Mouse (Mus musculus) small intestine, adult 2 months (tissue): ENCODE results near the gene Aimp2. TPM values are rescaled to one million over a fixed set of nuclear protein-coding genes. Genes with fewer than 3 reads are reported as not detected.

Source experiments
- H3K27ac ChIP-seq: fragments of 200-500 bp; 2 replicates; pipeline ENCODE4 v1.5.1; 2012; ENCODE audit warnings: low read depth, low read length, control low read depth, inconsistent platforms; ENCODE audit not compliant: insufficient read depth
- H3K27me3 ChIP-seq: fragments of 200-500 bp; 2 replicates; pipeline ENCODE4 v1.6.1; 2012; ENCODE audit warnings: mild to moderate bottlenecking, moderate library complexity, low read length, inconsistent platforms; ENCODE audit not compliant: control insufficient read depth, insufficient read depth
- H3K36me3 ChIP-seq: fragments of 200-500 bp; 2 replicates; pipeline ENCODE4 v1.6.1; 2012; ENCODE audit warnings: mild to moderate bottlenecking, low read length, control low read depth, inconsistent platforms; ENCODE audit not compliant: control insufficient read depth, insufficient read depth
- H3K4me1 ChIP-seq: fragments of 200-500 bp; 2 replicates; pipeline ENCODE4 v1.6.1; 2012; ENCODE audit warnings: low read length, inconsistent platforms, mixed read lengths; ENCODE audit not compliant: control insufficient read depth, insufficient read depth, insufficient read length
- H3K4me3 ChIP-seq: fragments of 200-500 bp; 2 replicates; pipeline ENCODE4 v1.5.1; 2012; ENCODE audit warnings: low read depth, mild to moderate bottlenecking, control low read depth, inconsistent platforms, low read length, moderate library complexity
- CTCF ChIP-seq: fragments of 200-500 bp; IDR thresholded peaks from 2 replicates; pipeline ENCODE4 v1.5.1; 2012; ENCODE audit warnings: low read depth, mild to moderate bottlenecking, control low read depth, inconsistent platforms, low read length, moderate library complexity, mixed read lengths; ENCODE audit not compliant: insufficient replicate concordance, insufficient read length; ENCODE audit errors: extremely low read depth
- POLR2A ChIP-seq: fragments of 200-500 bp; IDR thresholded peaks from 2 replicates; pipeline ENCODE4 v1.6.1; 2012; ENCODE audit warnings: low read depth, mild to moderate bottlenecking, control low read depth, inconsistent platforms, low read length, moderate library complexity
- WGBS: fragments of 180-500 bp; shearing (Covaris S2); methylation state at CpG from one replicate; pipeline ENCODE4 v1.1.7; 2018; 5-methylcytosine and 5-hydroxymethylcytosine counted together
- polyA plus RNA-seq: library from polyadenylated mRNA; depleted of rRNA; stranded (reverse); fragments of >200 nt; gene quantifications from 2 replicates; pipeline ENCODE4 v1.2.3, GENCODE M21; 2012

Gene Aimp2
- polyA plus RNA-seq, 1 experiment, result 40.4 TPM

DNA sequence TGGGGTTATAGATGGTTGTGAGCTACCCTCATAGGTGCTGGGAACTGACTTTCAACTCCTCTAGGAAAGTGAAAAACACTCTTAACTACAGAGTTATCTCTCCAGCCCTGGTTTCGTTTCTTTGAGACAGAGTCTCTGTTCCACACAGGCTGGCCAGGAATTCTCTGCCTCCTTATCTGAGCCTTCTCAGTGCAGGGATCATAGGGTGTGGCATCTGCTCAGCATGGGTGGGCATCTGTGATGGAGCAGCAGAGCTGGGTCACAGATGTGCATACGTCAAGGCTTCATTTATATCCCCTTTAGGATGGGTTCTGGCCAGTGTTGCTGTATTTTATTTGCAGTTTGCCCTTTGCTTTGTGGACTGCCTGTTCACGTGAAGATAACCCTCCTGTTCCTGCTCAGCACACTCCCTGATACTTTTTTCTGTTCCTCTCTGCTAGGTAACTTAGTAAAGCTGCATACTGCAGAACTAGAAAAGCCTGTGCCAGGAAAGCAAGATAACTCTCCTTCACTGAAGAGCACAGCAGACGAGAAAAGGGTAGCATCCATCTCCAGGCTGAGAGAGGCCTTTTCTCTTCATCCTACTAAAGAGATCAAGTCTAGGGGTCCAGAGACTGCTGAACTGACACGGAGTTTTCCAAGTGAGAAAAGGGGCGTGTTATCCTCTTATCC, 15.3 kb upstream of the Aimp2 start:
- H3K27ac ChIP-seq, result no peak overlapping the region
- 76% methylated on average over 6 of the region's 6 CpGs for WGBS
- H3K4me3 ChIP-seq, result no peak overlapping the region
- H3K36me3 ChIP-seq, result peaks cover 39% of the 10 kb centered on the region
- no peaks in the 10 kb centered on the region for H3K27me3 ChIP-seq
- no peaks in the 10 kb centered on the region for H3K4me1 ChIP-seq
- TF ChIP-seq CTCF (no peak), POLR2A (no peak)

GRCm38 (mm10) chr5:143918120-143918519, 8.5 kb upstream of the Aimp2 start:
- no peaks in the 10 kb centered on the region for H3K27me3 ChIP-seq
- 68% methylated on average over 3 of the region's 3 CpGs for WGBS
- H3K4me1 ChIP-seq, result peaks cover 3% of the 10 kb centered on the region; the same call in 1 of the 2 replicates
- H3K27ac ChIP-seq, result no peak overlapping the region
- TF ChIP-seq CTCF (no peak), POLR2A (no peak)
- no peak overlapping the region for H3K4me3 ChIP-seq
- peaks cover 29% of the 10 kb centered on the region for H3K36me3 ChIP-seq

GRCm38 (mm10) chr5:143917418-143917817, 7.8 kb upstream of the Aimp2 start:
- peak; percentile 69; the same call in 1 of the 2 replicates for TF ChIP-seq CTCF
- no peak for TF ChIP-seq POLR2A
- Histone ChIP-seq H3K4me1 (peaks cover 3% of the 10 kb centered on the region; the same call in 1 of the 2 replicates), H3K27ac (no peak overlapping the region), H3K27me3 (no peaks in the 10 kb centered on the region), H3K4me3 (no peak overlapping the region), H3K36me3 (peaks cover 26% of the 10 kb centered on the region)
- WGBS, result 40% methylated on average over 5 of the region's 5 CpGs

DNA sequence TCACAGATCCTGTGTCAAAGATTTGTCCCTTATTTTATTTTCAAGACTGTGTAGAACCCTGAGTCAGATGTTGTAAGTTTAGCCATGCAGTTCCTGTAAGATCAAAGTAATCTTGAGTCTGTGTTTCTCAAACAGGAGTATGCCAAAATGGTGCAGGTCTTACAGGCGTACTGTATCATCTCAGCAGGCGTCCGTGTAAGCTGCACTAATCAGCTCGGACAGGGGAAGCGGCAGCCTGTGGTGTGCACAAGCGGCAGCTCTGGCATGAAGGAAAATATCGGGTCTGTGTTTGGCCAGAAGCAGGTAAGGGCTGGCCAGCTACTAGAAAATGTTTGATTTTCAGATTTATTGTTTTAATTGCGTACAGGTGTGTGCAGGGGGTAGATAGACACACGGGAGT, 6.6 kb upstream of the Aimp2 start:
- TF ChIP-seq POLR2A, result no peak
- TF ChIP-seq CTCF, result no peak
- Histone ChIP-seq H3K36me3 (peaks cover 20% of the 10 kb centered on the region), H3K4me1 (peaks cover 3% of the 10 kb centered on the region; the same call in 1 of the 2 replicates), H3K27me3 (no peaks in the 10 kb centered on the region), H3K27ac (no peak overlapping the region), H3K4me3 (no peak overlapping the region)
- 86% methylated on average over 9 of the region's 9 CpGs for WGBS

GRCm38 (mm10) chr5:143908926-143909325, 721 bp downstream of the Aimp2 start:
- H3K36me3 ChIP-seq, result peaks cover 15% of the 10 kb centered on the region
- no peak for TF ChIP-seq CTCF
- no peak for TF ChIP-seq POLR2A
- no peaks in the 10 kb centered on the region for H3K27me3 ChIP-seq
- peak overlapping the region; percentile 66 for H3K27ac ChIP-seq
- peaks cover 6% of the 10 kb centered on the region; the same call in 1 of the 2 replicates for H3K4me1 ChIP-seq
- WGBS, result under 1% methylated on average over 9 of the region's 9 CpGs
- peak overlapping the region; percentile 69 for H3K4me3 ChIP-seq

DNA sequence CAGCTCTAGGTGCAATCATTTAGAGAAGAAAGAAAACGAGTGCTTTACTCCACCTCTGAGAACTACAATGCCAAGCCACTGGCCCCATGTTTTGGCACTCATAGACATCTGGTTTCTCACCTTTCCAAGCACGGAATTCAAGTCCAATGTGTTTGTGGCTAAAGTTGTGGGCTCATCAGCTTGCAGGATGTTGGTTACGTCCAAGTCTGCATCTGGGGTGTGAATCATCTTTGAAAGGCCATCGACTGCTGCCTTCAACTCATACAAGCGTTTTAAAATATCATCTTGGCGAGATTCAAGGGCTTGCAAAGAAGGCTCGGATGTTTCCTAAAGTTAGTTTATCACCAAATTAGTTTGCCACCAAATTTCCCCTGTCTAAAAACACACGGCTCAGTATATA, 3.2 kb downstream of the Aimp2 start:
- no peak for TF ChIP-seq POLR2A
- TF ChIP-seq CTCF, result no peak
- 84% methylated on average over 8 of the region's 8 CpGs for WGBS
- Histone ChIP-seq H3K27ac (no peak overlapping the region), H3K36me3 (peaks cover 37% of the 10 kb centered on the region), H3K4me3 (no peak overlapping the region), H3K27me3 (no peaks in the 10 kb centered on the region), H3K4me1 (peaks cover 6% of the 10 kb centered on the region; the same call in 1 of the 2 replicates)

- H3K27me3 ChIP-seq, result no peaks in the 10 kb centered on the region
- no peak overlapping the region for H3K4me3 ChIP-seq
- H3K36me3 ChIP-seq, result peaks cover 56% of the 10 kb centered on the region
- no peak overlapping the region for H3K27ac ChIP-seq
- TF ChIP-seq POLR2A, result no peak
- TF ChIP-seq CTCF, result no peak
- WGBS, result 72% methylated on average over 4 of the region's 4 CpGs
- H3K4me1 ChIP-seq, result peaks cover 6% of the 10 kb centered on the region; the same call in 1 of the 2 replicates
These were observed 5.8 kb downstream of the Aimp2 start for GRCm38 (mm10) chr5:143903813-143904212.
